Mouse (Mus musculus) forebrain, embryonic 12.5 days (tissue): ENCODE measurements around the gene Slc26a9. TPM values are rescaled to one million over a fixed set of nuclear protein-coding genes. Genes with fewer than 3 reads are reported as not detected.

Source experiments
- ATAC-seq: fragments of 200-750 bp; cut with Nextera tagmentation; 2 replicates; pipeline ENCODE4 v1.8.0; 2017; ENCODE audit warnings: moderate TSS enrichment; ENCODE audit not compliant: low FRiP score
- H3K27ac ChIP-seq: fragments of 300-500 bp; sonication (generic); 2 replicates; pipeline ENCODE4 v1.5.1; 2016; ENCODE audit warnings: mild to moderate bottlenecking
- H3K27me3 ChIP-seq: fragments of 300-500 bp; sonication (generic); 2 replicates; pipeline ENCODE4 v1.6.1; 2016; ENCODE audit warnings: mild to moderate bottlenecking
- H3K36me3 ChIP-seq: fragments of 300-500 bp; sonication (generic); replicated peaks from 2 replicates; pipeline ENCODE4 v1.6.1; 2016; ENCODE audit warnings: mild to moderate bottlenecking
- H3K4me1 ChIP-seq: fragments of 300-500 bp; sonication (generic); 2 replicates; pipeline ENCODE4 v1.6.1; 2016
- H3K4me2 ChIP-seq: fragments of 300-500 bp; sonication (generic); 2 replicates; pipeline ENCODE4 v1.6.1; 2016; ENCODE audit warnings: mild to moderate bottlenecking, moderate library complexity
- H3K4me3 ChIP-seq: fragments of 300-500 bp; sonication (generic); replicated peaks from 2 replicates; pipeline ENCODE4 v1.5.1; 2016; ENCODE audit warnings: mild to moderate bottlenecking
- H3K9ac ChIP-seq: fragments of 300-500 bp; sonication (generic); 2 replicates; pipeline ENCODE4 v1.6.1; 2016; ENCODE audit warnings: mild to moderate bottlenecking
- H3K9me3 ChIP-seq: fragments of 300-500 bp; sonication (generic); 2 replicates; pipeline ENCODE4 v1.6.1; 2016
- WGBS: fragments of 180-500 bp; shearing (Covaris S2); methylation state at CpG from one replicate; pipeline ENCODE4 v1.1.7; 2016; 5-methylcytosine and 5-hydroxymethylcytosine counted together
- polyA plus RNA-seq: library from polyadenylated mRNA; unstranded; fragments of >200 nt; fragmentation: Nextera tagmentation; extraction: Ambion mirVana; gene quantifications from 2 replicates; pipeline ENCODE4 v1.2.1, GENCODE M21; 2016

Slc26a9 gene
- polyA plus RNA-seq, 1 experiment from 2014 or later: not detected

- WGBS: 95% methylated on average over 9 of the region's 9 CpGs
These were observed 4.2 kb upstream of the Slc26a9 start for GRCm38 (mm10) chr1:131739481-131740160.

GRCm38 (mm10) chr1:131745391-131745790 is 1.6 kb downstream of the Slc26a9 start:
- H3K9ac ChIP-seq: no peak overlapping the region
- no peaks in the 10 kb centered on the region for H3K9me3 ChIP-seq
- 66% methylated on average over 5 of the region's 5 CpGs for WGBS
- H3K4me1 ChIP-seq: peaks cover 7% of the 10 kb centered on the region; the same call in 1 of the 2 replicates
- no peak overlapping the region for H3K4me2 ChIP-seq
- H3K4me3 ChIP-seq: no peak overlapping the region
- no peaks in the 10 kb centered on the region for H3K36me3 ChIP-seq
- no peak for ATAC-seq
- H3K27me3 ChIP-seq: no peaks in the 10 kb centered on the region
- H3K27ac ChIP-seq: no peak overlapping the region

More at GRCm38 (mm10) chr1:131739481-131740160, 4.2 kb upstream of the Slc26a9 start:
- H3K4me3 ChIP-seq: no peak overlapping the region
- no peak overlapping the region for H3K9ac ChIP-seq
- no peak overlapping the region for H3K27ac ChIP-seq
- no peaks in the 10 kb centered on the region for H3K27me3 ChIP-seq
- ATAC-seq: no peak
- H3K36me3 ChIP-seq: no peaks in the 10 kb centered on the region
- no peaks in the 10 kb centered on the region for H3K9me3 ChIP-seq
- no peak overlapping the region for H3K4me2 ChIP-seq
- H3K4me1 ChIP-seq: no peaks in the 10 kb centered on the region

- H3K4me2 ChIP-seq: no peak overlapping the region
- H3K9me3 ChIP-seq: no peaks in the 10 kb centered on the region
- no peak overlapping the region for H3K4me3 ChIP-seq
- no peaks in the 10 kb centered on the region for H3K27me3 ChIP-seq
- ATAC-seq: no peak
- H3K4me1 ChIP-seq: peaks cover 7% of the 10 kb centered on the region; the same call in 1 of the 2 replicates
- no peak overlapping the region for H3K27ac ChIP-seq
- WGBS: 42% methylated on average over 2 of the region's 2 CpGs
- H3K36me3 ChIP-seq: no peaks in the 10 kb centered on the region
- H3K9ac ChIP-seq: no peak overlapping the region
These were observed 3.9 kb downstream of the Slc26a9 start for GRCm38 (mm10) chr1:131747761-131748160.

GRCm38 (mm10) chr1:131748636-131749035 is 4.8 kb downstream of the Slc26a9 start:
- no peaks in the 10 kb centered on the region for H3K9me3 ChIP-seq
- no peak for ATAC-seq
- H3K27ac ChIP-seq: no peak overlapping the region
- no peak overlapping the region for H3K9ac ChIP-seq
- H3K4me1 ChIP-seq: peaks cover 7% of the 10 kb centered on the region; the same call in 1 of the 2 replicates
- no peak overlapping the region for H3K4me2 ChIP-seq
- H3K36me3 ChIP-seq: no peaks in the 10 kb centered on the region
- WGBS: 80% methylated on average over 2 of the region's 2 CpGs
- H3K27me3 ChIP-seq: no peaks in the 10 kb centered on the region
- no peak overlapping the region for H3K4me3 ChIP-seq

GRCm38 (mm10) chr1:131749706-131750545 is 6.1 kb downstream of the Slc26a9 start:
- no peak overlapping the region for H3K27ac ChIP-seq
- ATAC-seq: no peak
- H3K9ac ChIP-seq: no peak overlapping the region
- H3K4me1 ChIP-seq: peaks cover 7% of the 10 kb centered on the region; the same call in 1 of the 2 replicates
- no peaks in the 10 kb centered on the region for H3K27me3 ChIP-seq
- WGBS: 74% methylated on average over 15 of the region's 15 CpGs
- no peak overlapping the region for H3K4me3 ChIP-seq
- no peaks in the 10 kb centered on the region for H3K36me3 ChIP-seq
- H3K9me3 ChIP-seq: no peaks in the 10 kb centered on the region
- H3K4me2 ChIP-seq: no peak overlapping the region

- WGBS: 76% methylated on average over 3 of the region's 3 CpGs
- no peak overlapping the region for H3K4me2 ChIP-seq
- no peaks in the 10 kb centered on the region for H3K9me3 ChIP-seq
- ATAC-seq: no peak
- H3K27me3 ChIP-seq: no peaks in the 10 kb centered on the region
- no peak overlapping the region for H3K27ac ChIP-seq
- no peak overlapping the region for H3K9ac ChIP-seq
- H3K36me3 ChIP-seq: no peaks in the 10 kb centered on the region
- H3K4me1 ChIP-seq: peaks cover 4% of the 10 kb centered on the region; the same call in 1 of the 2 replicates
- H3K4me3 ChIP-seq: no peak overlapping the region
These were observed 7.5 kb downstream of the Slc26a9 start for GRCm38 (mm10) chr1:131751181-131751890.

- WGBS: 62% methylated on average over 10 of the region's 10 CpGs
- ATAC-seq: no peak
These were observed 8.1 kb downstream of the Slc26a9 start for GRCm38 (mm10) chr1:131751891-131752311.

GRCm38 (mm10) chr1:131754212-131754829 is 10.5 kb downstream of the Slc26a9 start:
- H3K9ac ChIP-seq: no peak overlapping the region
- H3K27ac ChIP-seq: no peak overlapping the region
- H3K36me3 ChIP-seq: no peaks in the 10 kb centered on the region
- H3K4me1 ChIP-seq: peaks cover 8% of the 10 kb centered on the region; the same call in 1 of the 2 replicates
- H3K9me3 ChIP-seq: no peaks in the 10 kb centered on the region
- no peak overlapping the region for H3K4me2 ChIP-seq
- no peaks in the 10 kb centered on the region for H3K27me3 ChIP-seq
- no peak overlapping the region for H3K4me3 ChIP-seq
- ATAC-seq: no peak
- 87% methylated on average over 3 of the region's 3 CpGs for WGBS

More at GRCm38 (mm10) chr1:131751891-131752311, 8.1 kb downstream of the Slc26a9 start:
- H3K27ac ChIP-seq: no peak overlapping the region
- no peaks in the 10 kb centered on the region for H3K36me3 ChIP-seq
- no peak overlapping the region for H3K9ac ChIP-seq
- H3K4me1 ChIP-seq: peaks cover 3% of the 10 kb centered on the region; the same call in 1 of the 2 replicates
- H3K27me3 ChIP-seq: no peaks in the 10 kb centered on the region
- no peaks in the 10 kb centered on the region for H3K9me3 ChIP-seq
- no peak overlapping the region for H3K4me3 ChIP-seq
- H3K4me2 ChIP-seq: no peak overlapping the region

- 95% methylated on average over 4 of the region's 4 CpGs for WGBS
These were observed 11.1 kb downstream of the Slc26a9 start for GRCm38 (mm10) chr1:131754916-131755315.

GRCm38 (mm10) chr1:131757211-131757610 is 13.4 kb downstream of the Slc26a9 start:
- WGBS: 92% methylated on average over 6 of the region's 6 CpGs
- ATAC-seq: no peak

More at GRCm38 (mm10) chr1:131754916-131755315, 11.1 kb downstream of the Slc26a9 start:
- Histone ChIP-seq H3K36me3 (no peaks in the 10 kb centered on the region), H3K27me3 (no peaks in the 10 kb centered on the region), H3K4me1 (peaks cover 12% of the 10 kb centered on the region; the same call in 1 of the 2 replicates), H3K9ac (no peak overlapping the region), H3K4me2 (no peak overlapping the region), H3K27ac (no peak overlapping the region), H3K4me3 (no peak overlapping the region), H3K9me3 (no peaks in the 10 kb centered on the region)
- ATAC-seq: no peak

GRCm38 (mm10) chr1:131758796-131759195 is 15.0 kb downstream of the Slc26a9 start:
- Histone ChIP-seq H3K36me3 (no peaks in the 10 kb centered on the region), H3K9ac (0 out of 2 replicates have a peak overlapping the region, but pooled peaks have one; percentile 2), H3K27ac (no peak overlapping the region), H3K9me3 (no peaks in the 10 kb centered on the region), H3K4me1 (peaks cover 12% of the 10 kb centered on the region; the same call in 1 of the 2 replicates), H3K4me3 (no peak overlapping the region), H3K27me3 (no peaks in the 10 kb centered on the region), H3K4me2 (no peak overlapping the region)
- WGBS: 61% methylated on average over 7 of the region's 7 CpGs
- ATAC-seq: no peak

More at GRCm38 (mm10) chr1:131757211-131757610, 13.4 kb downstream of the Slc26a9 start:
- Histone ChIP-seq H3K27ac (no peak overlapping the region), H3K4me1 (peaks cover 12% of the 10 kb centered on the region; the same call in 1 of the 2 replicates), H3K4me3 (no peak overlapping the region), H3K36me3 (no peaks in the 10 kb centered on the region), H3K9me3 (no peaks in the 10 kb centered on the region), H3K4me2 (no peak overlapping the region), H3K27me3 (no peaks in the 10 kb centered on the region), H3K9ac (no peak overlapping the region)
